Mouse (Mus musculus) spleen, postnatal 36 days (tissue): Measurements from ENCODE around the gene Rin3.

Experiments used
- DNase-seq, 2 experiments: peaks; one replicate each; pipeline ENCODE4 v3.0.0; 2022; ENCODE audit warnings: low spot score in 2 of 2, mixed read lengths in 1 of 2

Gene Rin3

GRCm38 (mm10) chr12:102422065-102422464 lies 139.2 kb downstream of the Rin3 start:
- DNase-seq: no peak

- no peak for DNase-seq
Measured at GRCm38 (mm10) chr12:102422623-102423320, 139.9 kb downstream of the Rin3 start.

- no peak for DNase-seq
Measured at GRCm38 (mm10) chr12:102423625-102424024, 140.8 kb downstream of the Rin3 start.

DNA sequence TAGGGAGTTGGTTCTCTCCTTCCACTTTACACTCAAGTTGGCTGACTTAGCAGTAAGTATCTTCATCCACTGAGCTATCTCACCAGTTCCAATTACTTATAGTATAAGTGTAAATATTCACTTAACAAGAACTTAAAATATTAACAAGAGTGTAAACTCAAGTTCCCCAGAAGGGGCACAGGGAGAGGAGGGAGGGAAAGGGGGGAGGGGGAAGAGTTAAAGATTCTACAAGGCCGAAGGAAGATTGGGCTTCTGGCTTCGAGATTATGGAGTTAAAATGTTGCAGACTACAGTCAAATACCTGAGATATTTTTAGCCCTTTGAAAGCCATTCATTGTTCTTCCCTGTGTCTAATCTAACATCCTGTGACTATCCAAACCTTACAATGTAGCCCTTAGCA lies 141.6 kb downstream of the Rin3 start:
- no peak for DNase-seq

- no peak for DNase-seq
Measured at GRCm38 (mm10) chr12:102425048-102425578, 142.3 kb downstream of the Rin3 start.

DNA sequence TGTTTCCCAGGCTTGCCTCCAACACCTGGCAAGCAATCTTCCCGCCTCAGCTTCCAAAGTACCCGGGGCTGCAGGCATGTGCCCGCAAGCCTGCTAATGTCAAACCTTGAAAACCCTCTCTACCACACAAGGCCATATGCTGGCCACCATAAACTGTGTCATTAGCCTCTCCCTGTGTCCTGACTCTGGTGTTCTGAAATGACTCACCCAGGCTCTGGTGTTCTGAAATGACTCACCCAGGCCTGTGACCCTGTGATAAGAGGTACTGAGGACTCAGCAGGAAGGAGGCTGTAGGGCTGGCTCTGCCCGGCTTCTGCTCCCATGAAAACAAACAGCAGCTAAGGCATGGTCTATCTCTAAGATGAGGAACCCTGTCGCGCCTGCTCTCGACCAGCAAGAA lies 143.4 kb downstream of the Rin3 start:
- DNase-seq: peak; percentile 40 to 53

- no peak for DNase-seq
Measured at GRCm38 (mm10) chr12:102429656-102430055, 146.8 kb downstream of the Rin3 start.

- DNase-seq: peak; percentile 32 to 38
Measured at GRCm38 (mm10) chr12:102430228-102430627, 147.4 kb downstream of the Rin3 start.

- no peak for DNase-seq
Measured at GRCm38 (mm10) chr12:102432238-102432637, 149.4 kb downstream of the Rin3 start.

DNA sequence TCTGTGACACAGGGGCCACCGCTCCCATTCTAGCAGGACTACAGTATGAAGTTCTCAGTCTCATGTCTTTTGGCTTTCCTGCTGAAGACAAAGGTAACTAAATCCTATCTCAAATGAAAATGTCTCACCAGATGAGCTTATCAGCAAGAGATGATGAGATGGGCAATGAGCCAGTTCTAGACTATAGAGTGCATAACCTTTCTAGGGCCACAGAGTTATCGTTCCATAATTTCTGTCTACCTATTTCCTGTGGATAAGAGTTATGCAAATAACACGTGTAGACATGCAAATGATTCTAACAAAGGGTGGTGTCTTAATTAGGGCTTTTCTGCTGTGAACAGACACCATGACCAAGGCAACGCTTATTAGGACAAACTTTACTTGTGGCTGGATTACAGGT lies 151.3 kb downstream of the Rin3 start:
- DNase-seq: no peak

- no peak for DNase-seq
Measured at GRCm38 (mm10) chr12:102436939-102437526, 154.2 kb downstream of the Rin3 start.

GRCm38 (mm10) chr12:102437952-102438351 lies 155.1 kb downstream of the Rin3 start:
- DNase-seq: no peak

- no peak for DNase-seq
Measured at GRCm38 (mm10) chr12:102438983-102439631, 156.3 kb downstream of the Rin3 start.

GRCm38 (mm10) chr12:102439632-102440023 lies 156.8 kb downstream of the Rin3 start, which contains the start of gene Lgmn:
Gene Lgmn, minus strand, starts transcription at chr12:102439813.
- peak; percentile 97 to 98 for DNase-seq
